Mouse (Mus musculus): ENCODE data around the gene Rab3il1. TPM values are rescaled to one million over a fixed set of nuclear protein-coding genes. Genes with fewer than 3 reads are reported as not detected.

Rab3il1 gene
- 10 to 100 TPM in 1 of 2 experiments, 1 to 10 TPM in 1; 9.7 to 10.4 TPM for total RNA-seq (2021)
- long read RNA-seq, experiment 1, full-length matches to known transcripts, result 5 of 9 reads
- long read RNA-seq, experiment 1, partial matches to known transcripts, result 1 of 9 reads
- long read RNA-seq, experiment 1, other reads (novel, unspliced or antisense), result 3 of 9 reads
- long read RNA-seq, experiment 2, full-length matches to known transcripts, result 7 of 10 reads
- long read RNA-seq, experiment 2, partial matches to known transcripts, result 1 of 10 reads
- long read RNA-seq, experiment 2, other reads (novel, unspliced or antisense), result 2 of 10 reads

DNA sequence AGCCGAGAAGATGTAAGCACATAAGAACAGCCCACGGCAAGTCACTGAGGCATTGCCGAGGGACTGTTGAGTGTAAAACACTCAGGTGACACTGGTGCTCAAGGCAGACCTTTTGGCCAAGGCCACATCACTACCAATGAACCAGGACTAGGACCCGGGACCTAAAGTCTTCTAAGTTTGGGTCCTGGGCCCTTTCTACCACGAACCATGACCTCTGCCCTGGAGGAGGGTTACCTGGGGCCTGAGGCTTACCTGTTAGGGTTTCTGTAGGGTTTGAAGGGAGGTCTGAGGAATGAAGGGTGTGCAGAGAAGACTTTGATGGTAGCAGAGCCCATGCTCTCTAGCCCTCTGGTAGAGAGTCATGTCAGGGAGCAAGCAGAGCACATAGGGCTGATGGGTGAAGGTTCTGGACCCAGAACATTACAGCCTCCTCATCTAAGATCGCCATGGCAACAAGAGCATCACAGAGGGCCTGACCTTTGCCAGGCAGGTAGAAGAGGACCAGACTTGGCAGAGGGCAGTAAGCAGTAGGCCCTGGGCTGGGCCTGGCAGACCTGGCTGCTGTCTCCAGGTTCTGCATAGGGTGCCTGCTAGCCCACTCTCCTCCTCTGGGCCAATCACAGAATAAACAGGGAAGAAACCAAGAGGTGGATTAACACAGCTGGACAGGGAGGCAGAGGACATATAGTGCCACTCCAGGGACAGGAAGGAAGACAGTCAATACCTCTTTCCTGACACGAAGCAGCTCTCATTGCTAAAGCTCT, at the start of gene Rab3il1, which contains the start of gene Best1:
Gene Rab3il1 (plus strand): TSS at position 464 of the 764 bp plus-strand sequence.
Gene Best1 (minus strand): TSS at position 428 of the 764 bp plus-strand sequence.
- H3K27ac ChIP-seq, result no peak within 1 kb of the TSS
- H3K4me3 ChIP-seq, result no peak within 1 kb of the TSS
- DNase-seq (ENCODE audit: low spot score in 2 of 2), result no peak
- TF ChIP-seq CTCF (conservative IDR thresholded peaks at IDR 0.05), result no peak

- TF ChIP-seq CTCF (conservative IDR thresholded peaks at IDR 0.05), result no peak
- H3K27ac ChIP-seq, result peak overlapping the region; percentile 57; the same call in 1 of the 2 replicates
- H3K4me3 ChIP-seq, result no peak overlapping the region
- DNase-seq (ENCODE audit: low spot score in 2 of 2), result no peak
These were observed 49.1 kb upstream of the Rab3il1 start for GRCm38 (mm10) chr19:9952390-9952789.

DNA sequence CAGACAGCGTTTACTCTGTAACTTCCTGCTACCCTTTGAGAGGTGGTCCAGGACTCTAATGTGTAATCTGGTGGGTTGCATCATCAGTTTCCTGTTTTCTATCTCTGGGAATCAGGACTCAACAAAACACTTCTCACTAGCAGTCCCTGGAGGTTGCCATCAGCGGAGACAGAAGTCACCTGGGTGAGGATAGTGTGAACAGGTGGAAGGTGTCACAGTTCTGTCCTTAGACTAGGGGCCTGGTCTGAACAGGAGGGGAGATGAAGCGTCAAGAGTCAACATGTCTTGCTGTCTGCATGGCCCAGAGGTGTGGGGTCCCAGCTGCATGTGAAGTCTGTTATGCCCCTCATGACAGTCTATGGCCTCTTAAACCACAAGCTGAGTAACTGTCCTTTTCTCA, 48.6 kb upstream of the Rab3il1 start:
- no peak overlapping the region for H3K4me3 ChIP-seq
- DNase-seq (ENCODE audit: low spot score in 2 of 2), result no peak
- TF ChIP-seq CTCF (conservative IDR thresholded peaks at IDR 0.05), result no peak
- H3K27ac ChIP-seq, result peak overlapping the region; percentile 57; the same call in 1 of the 2 replicates

GRCm38 (mm10) chr19:9954055-9954810, 47.2 kb upstream of the Rab3il1 start:
- peak; percentile 34 for TF ChIP-seq CTCF (conservative IDR thresholded peaks at IDR 0.05)
- peak overlapping the region; percentile 44 for H3K4me3 ChIP-seq
- peak; percentile 76 to 86 for DNase-seq (ENCODE audit: low spot score in 2 of 2)
- peak overlapping the region; percentile 98 for H3K27ac ChIP-seq

GRCm38 (mm10) chr19:9954811-9955202, 46.7 kb upstream of the Rab3il1 start:
- Histone ChIP-seq H3K4me3 (peak overlapping the region; percentile 44), H3K27ac (peak overlapping the region; percentile 98)
- TF ChIP-seq CTCF (conservative IDR thresholded peaks at IDR 0.05), result no peak; the same call in 1 of the 2 replicates
- DNase-seq (ENCODE audit: low spot score in 2 of 2), result no peak

DNA sequence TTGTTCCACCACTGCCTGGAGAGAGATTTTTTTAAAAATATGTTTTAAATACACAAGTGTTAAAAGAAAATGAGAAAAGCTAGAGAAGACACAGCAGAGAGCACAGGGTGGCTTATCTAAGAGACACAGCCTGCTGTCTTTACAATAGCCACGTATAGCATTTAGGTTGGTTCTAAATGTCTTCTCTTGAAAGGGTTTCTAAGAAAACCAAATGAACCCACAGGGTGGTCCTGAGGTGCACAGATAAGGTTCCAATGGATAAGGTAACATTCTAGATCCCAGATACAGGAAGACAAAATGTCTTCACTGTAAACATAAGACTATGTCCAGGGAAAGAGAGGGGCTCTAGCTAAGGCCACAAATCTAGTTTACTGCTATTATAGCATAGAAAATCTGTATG, 46.0 kb upstream of the Rab3il1 start:
- no peak overlapping the region for H3K4me3 ChIP-seq
- no peak for DNase-seq (ENCODE audit: low spot score in 2 of 2)
- H3K27ac ChIP-seq, result peak overlapping the region; percentile 98
- no peak for TF ChIP-seq CTCF (conservative IDR thresholded peaks at IDR 0.05)

DNA sequence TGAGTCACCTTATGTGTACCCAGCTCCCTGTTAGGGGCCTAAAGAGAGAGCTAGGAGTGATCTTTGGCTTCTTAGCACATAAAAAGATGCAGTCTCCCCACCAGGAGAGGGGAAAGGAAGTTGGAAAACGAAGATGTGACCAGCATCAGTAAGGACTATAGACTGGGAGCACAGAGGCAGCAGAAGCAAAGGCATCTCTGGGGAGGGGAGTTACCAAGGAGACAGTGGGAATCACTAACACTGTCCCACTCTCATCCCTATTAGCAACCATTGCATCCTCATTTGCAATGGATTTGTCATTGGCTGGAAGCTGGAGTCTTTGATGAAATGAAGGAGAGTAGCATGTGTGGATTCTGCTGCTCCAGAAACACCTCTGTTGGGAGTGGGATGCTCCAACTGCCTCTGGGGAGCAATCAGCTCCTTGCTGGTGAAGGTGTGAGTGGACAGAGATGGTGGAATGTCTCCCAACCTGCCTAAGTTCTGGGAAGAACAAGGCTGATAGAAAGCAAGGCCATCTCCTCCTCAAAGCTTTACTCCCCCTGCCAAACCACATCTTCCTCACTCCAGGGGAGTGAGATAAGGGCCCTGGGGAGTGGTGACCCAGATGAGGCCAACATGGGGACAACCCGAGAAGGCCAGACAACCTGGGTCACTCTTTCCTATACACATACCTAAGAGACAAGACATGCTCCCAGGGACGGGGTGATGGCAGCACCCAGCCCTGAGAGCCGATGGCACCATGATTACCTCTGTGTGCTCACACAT, 44.7 kb upstream of the Rab3il1 start:
- Histone ChIP-seq H3K27ac (peak overlapping the region; percentile 98), H3K4me3 (no peak overlapping the region)
- no peak for TF ChIP-seq CTCF (conservative IDR thresholded peaks at IDR 0.05)
- DNase-seq (ENCODE audit: low spot score in 2 of 2), result no peak

GRCm38 (mm10) chr19:9957965-9958364, 43.5 kb upstream of the Rab3il1 start:
- H3K27ac ChIP-seq, result peak overlapping the region; percentile 98; the same call in 1 of the 2 replicates
- TF ChIP-seq CTCF (conservative IDR thresholded peaks at IDR 0.05), result no peak
- no peak for DNase-seq (ENCODE audit: low spot score in 2 of 2)
- H3K4me3 ChIP-seq, result no peak overlapping the region

DNA sequence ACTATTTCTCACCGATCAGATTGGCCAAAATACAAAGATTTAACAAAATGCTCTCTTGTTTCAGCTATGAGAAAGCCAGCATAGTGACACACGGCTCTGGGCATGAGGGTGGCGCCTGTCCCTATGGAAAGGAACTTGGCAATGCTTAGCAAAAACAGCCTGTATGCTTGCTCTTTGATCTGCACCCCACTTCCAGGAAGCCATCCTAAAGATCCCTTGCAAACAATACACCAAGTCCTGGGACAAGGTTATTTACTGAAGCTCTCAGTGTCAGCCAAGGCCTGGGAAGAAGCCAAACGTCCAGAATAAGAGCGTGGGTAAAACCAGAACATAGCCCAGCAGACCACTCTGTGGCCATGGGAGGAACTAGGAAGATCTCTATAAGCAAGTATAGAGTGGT, 40.7 kb upstream of the Rab3il1 start:
- Histone ChIP-seq H3K4me3 (no peak overlapping the region), H3K27ac (peak overlapping the region; percentile 14; the same call in 1 of the 2 replicates)
- DNase-seq (ENCODE audit: low spot score in 2 of 2), result no peak
- TF ChIP-seq CTCF (conservative IDR thresholded peaks at IDR 0.05), result no peak

GRCm38 (mm10) chr19:9964205-9964916, 37.1 kb upstream of the Rab3il1 start:
- Histone ChIP-seq H3K27ac (peak overlapping the region; percentile 80), H3K4me3 (peak overlapping the region; percentile 17; the same call in 1 of the 2 replicates)
- TF ChIP-seq CTCF (conservative IDR thresholded peaks at IDR 0.05), result no peak
- no peak for DNase-seq (ENCODE audit: low spot score in 2 of 2)

GRCm38 (mm10) chr19:9966096-9966867, 35.2 kb upstream of the Rab3il1 start:
- no peak for TF ChIP-seq CTCF (conservative IDR thresholded peaks at IDR 0.05)
- no peak for DNase-seq (ENCODE audit: low spot score in 2 of 2)
- H3K27ac ChIP-seq, result peak overlapping the region; percentile 61
- H3K4me3 ChIP-seq, result no peak overlapping the region
